8 mouse cellular contexts compared by ENCODE assay signal in the genomic region with DNA sequence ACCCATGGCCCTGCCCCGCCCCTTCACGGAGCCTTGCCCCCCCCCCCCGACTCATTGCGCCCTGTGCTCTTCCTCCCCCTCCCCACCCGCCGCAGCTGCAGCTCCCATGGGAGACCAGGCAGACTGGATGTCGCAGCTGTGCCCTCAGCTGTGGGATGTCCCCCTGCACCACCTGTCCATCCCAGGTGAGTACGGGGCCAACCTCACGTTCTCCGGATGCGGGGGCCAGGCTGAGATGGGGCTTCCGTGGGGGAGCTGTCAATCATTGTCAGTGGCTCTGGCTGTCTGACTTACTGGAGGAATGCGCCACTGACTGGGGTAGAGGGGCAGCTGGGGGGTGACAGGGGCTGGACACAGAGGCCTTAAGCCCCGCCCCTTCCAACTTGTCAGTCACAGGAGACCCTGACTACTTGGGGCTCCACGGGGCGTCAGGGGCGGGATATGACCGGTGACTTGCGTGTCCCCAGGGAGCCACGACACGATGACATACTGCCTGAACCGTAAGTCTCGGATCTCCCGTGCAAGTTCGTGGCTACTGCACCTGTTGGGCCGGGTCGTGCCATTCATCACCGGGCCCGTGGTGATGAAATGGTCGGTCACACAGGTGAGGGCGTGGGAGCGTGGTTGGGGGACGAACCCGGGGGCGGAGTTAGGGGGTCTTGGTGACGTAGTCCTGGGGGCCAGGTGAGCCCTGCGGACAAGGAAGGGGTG. TPM values are rescaled to one million over a fixed set of nuclear protein-coding genes. Genes with fewer than 3 reads are reported as not detected.
DNase-seq lines count a peak whose midpoint lies in the region; ATAC-seq and TF ChIP-seq lines count a peak whose summit lies in the region.

No protein-coding gene starts in this region.

- H3K36me3 ChIP-seq in heart, postnatal 0 days (replicated peaks; ENCODE audit: control insufficient read depth, insufficient read depth, low read length) = peaks cover 32% of the 10 kb centered on the region
- H3K36me3 ChIP-seq in splenic B cell, adult 2 months (ENCODE audit: control insufficient read depth, insufficient read depth, low read length, poor library complexity, severe bottlenecking) = peaks cover 7% of the 10 kb centered on the region

- no peak for TF ChIP-seq CTCF in heart, postnatal 0 days (IDR thresholded peaks at IDR 0.05; ENCODE audit: low read depth)

- DNase-seq in spleen, adult 18-20 months = peak; percentile 28 to 39
- no peak for DNase-seq in spleen, postnatal 14 days (ENCODE audit: low spot score in 2 of 2)
- peak; percentile 43 to 50 for DNase-seq in cerebellum, postnatal 14 days
- no peak for DNase-seq in heart, postnatal 0 days (ENCODE audit: low spot score)
- DNase-seq in layer of hippocampus, postnatal 25 days (ENCODE audit: extremely low spot score in 1 of 2, low spot score in 1 of 2) = peak; percentile 8 to 44
- peak; percentile 48 for DNase-seq in mesoderm, embryonic 11.5 days (ENCODE audit: low read depth, low spot score)
- DNase-seq in splenic B cell, adult 2 months (ENCODE audit: low read depth, low spot score) = peak; percentile 79
- DNase-seq in c-Kit-positive CD71-positive TER-119-positive erythroid progenitor cells, embryonic 14.5 days (ENCODE audit: low spot score) = no peak

- no peak overlapping the region for H3K27ac ChIP-seq in heart, postnatal 0 days (ENCODE audit: low read depth)

- no peak for TF ChIP-seq EP300 in heart, postnatal 0 days (IDR thresholded peaks at IDR 0.05; ENCODE audit: low read depth)

- H3K4me2 ChIP-seq in heart, postnatal 0 days (ENCODE audit: low read depth, low read length) = peak overlapping the region; percentile 62

- H3K4me1 ChIP-seq in heart, postnatal 0 days (ENCODE audit: control insufficient read depth, insufficient read depth) = peaks cover 22% of the 10 kb centered on the region

- H3K27me3 ChIP-seq in heart, postnatal 0 days (ENCODE audit: control insufficient read depth, insufficient read depth, low read length) = 0 out of 2 replicates have a peak, but pooled peaks cover 7% of the 10 kb centered on the region
- H3K27me3 ChIP-seq in splenic B cell, adult 2 months (ENCODE audit: control insufficient read depth, insufficient read depth, low read length, poor library complexity, severe bottlenecking) = no peaks in the 10 kb centered on the region

- peak overlapping the region; percentile 34 for H3K4me3 ChIP-seq in heart, postnatal 0 days (ENCODE audit: low read depth, low read length)

- no peak overlapping the region for H3K9ac ChIP-seq in heart, postnatal 0 days (replicated peaks; ENCODE audit: low read depth, low read length)

- peak; percentile 8; the same call in 1 of the 2 replicates for ATAC-seq in heart, postnatal 0 days (ENCODE audit: insufficient read depth, low read depth)

- under 1% methylated on average over 35 of the region's 37 CpGs for WGBS in heart, postnatal 0 days

- no peaks in the 10 kb centered on the region for H3K9me3 ChIP-seq in heart, postnatal 0 days (replicated peaks; ENCODE audit: control insufficient read depth, low read length)

RNA-seq across cellular contexts. Expression of a gene that starts 1.3 kb away (rescaled TPM):
- total RNA-seq in heart, postnatal 0 days (2014; rRNA removed; ENCODE audit: low replicate concordance) = not detected in 2 replicates
- polyA plus RNA-seq in heart, postnatal 0 days (2015; fragmentation: Nextera tagmentation; extraction: Ambion mirVana) = 0.26 and 0.29 TPM in 2 replicates
- 1 to 10 TPM; 4.4 to 4.7 TPM for total RNA-seq in layer of hippocampus, postnatal 25 days (2021)

RNA-seq across cellular contexts. Expression of a gene that starts 6.9 kb away (rescaled TPM):
- total RNA-seq in heart, postnatal 0 days (2014; rRNA removed; ENCODE audit: low replicate concordance) = 2.3 TPM in 1 of 2 replicates, not detected in the other
- polyA plus RNA-seq in heart, postnatal 0 days (2015; fragmentation: Nextera tagmentation; extraction: Ambion mirVana) = 0.03 and 0.05 TPM in 2 replicates
- total RNA-seq in layer of hippocampus, postnatal 25 days (2021) = under 1 TPM; 0.56 to 0.76 TPM

RNA-seq across cellular contexts. Expression of a gene that starts 6.9 kb away (rescaled TPM):
- total RNA-seq in heart, postnatal 0 days (2014; rRNA removed; ENCODE audit: low replicate concordance) = 29.8 and 32.3 TPM in 2 replicates
- 13.9 and 14.2 TPM in 2 replicates for polyA plus RNA-seq in heart, postnatal 0 days (2015; fragmentation: Nextera tagmentation; extraction: Ambion mirVana)
- total RNA-seq in layer of hippocampus, postnatal 25 days (2021) = 10 to 100 TPM; 69.3 to 91.5 TPM

RNA-seq across cellular contexts. Expression of a gene that starts 8.8 kb away (rescaled TPM):
- 0.50 and 3.3 TPM in 2 replicates for total RNA-seq in heart, postnatal 0 days (2014; rRNA removed; ENCODE audit: low replicate concordance)
- 2.1 and 2.4 TPM in 2 replicates for polyA plus RNA-seq in heart, postnatal 0 days (2015; fragmentation: Nextera tagmentation; extraction: Ambion mirVana)
- 10 to 100 TPM; 15.4 to 17.0 TPM for total RNA-seq in layer of hippocampus, postnatal 25 days (2021)

RNA-seq across cellular contexts. Expression of a gene that starts 28.8 kb away (rescaled TPM):
- 0.12 TPM in 1 of 2 replicates, not detected in the other for total RNA-seq in heart, postnatal 0 days (2014; rRNA removed; ENCODE audit: low replicate concordance)
- 1.4 and 1.8 TPM in 2 replicates for polyA plus RNA-seq in heart, postnatal 0 days (2015; fragmentation: Nextera tagmentation; extraction: Ambion mirVana)
- 10 to 100 TPM in 1 of 2 experiments, 1 to 10 TPM in 1; 7.8 to 13.0 TPM for total RNA-seq in layer of hippocampus, postnatal 25 days (2021)

Comparison
In these comparisons a context has a peak if more than half of its experiments do, and no peak if none do; other contexts are left out.
1. DNase-seq: peak in spleen, adult 18-20 months (2 of 2), cerebellum, postnatal 14 days (2 of 2), layer of hippocampus, postnatal 25 days (2 of 2), mesoderm, embryonic 11.5 days (single experiment) and splenic B cell, adult 2 months (single experiment); none in spleen, postnatal 14 days (0 of 2), heart, postnatal 0 days (single experiment) and c-Kit-positive CD71-positive TER-119-positive erythroid progenitor cells, embryonic 14.5 days (single experiment).